Mouse (Mus musculus) liver, embryonic 14.5 days (tissue): Measurements from ENCODE around the gene Pptc7. TPM values are rescaled to one million over a fixed set of nuclear protein-coding genes. Genes with fewer than 3 reads are reported as not detected.

Source experiments
- ATAC-seq: fragments of 200-750 bp; cut with Nextera tagmentation; 2 replicates; pipeline ENCODE4 v1.8.0; 2017; ENCODE audit warnings: moderate number of reproducible peaks, mild to moderate bottlenecking, moderate library complexity; ENCODE audit not compliant: insufficient read depth
- DNase-seq, 3 experiments: peaks; one replicate each; pipeline ENCODE4 v3.0.0-alpha.2; 2012 to 2013; ENCODE audit warnings: low read depth in 3 of 3, low spot score in 3 of 3
- H3K27ac ChIP-seq: fragments of 300-500 bp; sonication (generic); 2 replicates; pipeline ENCODE4 v1.5.1; 2014; ENCODE audit warnings: moderate library complexity, mild to moderate bottlenecking, control low read depth, inconsistent platforms
- H3K27me3 ChIP-seq: fragments of 300-500 bp; sonication (generic); 2 replicates; pipeline ENCODE4 v1.6.1; 2014; ENCODE audit warnings: mild to moderate bottlenecking, low read length, moderate library complexity; ENCODE audit not compliant: control insufficient read depth, insufficient read depth
- H3K36me3 ChIP-seq: fragments of 300-500 bp; sonication (generic); replicated peaks from 2 replicates; pipeline ENCODE4 v1.6.1; 2014; ENCODE audit warnings: low read depth; ENCODE audit not compliant: control insufficient read depth, insufficient read depth
- H3K4me1 ChIP-seq, 2 experiments: fragments of 200-500 bp in 1 of 2; fragments of 300-500 bp in 1 of 2; sonication (generic) in 1 of 2; replicated peaks; 2 replicates each; pipeline ENCODE4 v1.6.1; 2012 to 2014; ENCODE audit warnings: antibody characterized with exemption in 1 of 2, inconsistent platforms in 1 of 2, low read length in 1 of 2; ENCODE audit not compliant: control insufficient read depth in 2 of 2, insufficient read depth in 2 of 2
- H3K4me2 ChIP-seq: fragments of 300-500 bp; sonication (generic); 2 replicates; pipeline ENCODE4 v1.6.1; 2014; ENCODE audit warnings: low read depth, mild to moderate bottlenecking, control low read depth, moderate library complexity
- H3K4me3 ChIP-seq, 2 experiments: fragments of 200-500 bp in 1 of 2; fragments of 300-500 bp in 1 of 2; sonication (generic) in 1 of 2; 2 replicates each; pipeline ENCODE4 v1.5.1; 2012 to 2014; ENCODE audit warnings: low read depth in 2 of 2, low read length in 2 of 2, mild to moderate bottlenecking in 2 of 2, control low read depth in 1 of 2, inconsistent platforms in 1 of 2, moderate library complexity in 1 of 2; ENCODE audit not compliant: insufficient read depth in 1 of 2
- H3K9ac ChIP-seq: fragments of 300-500 bp; sonication (generic); replicated peaks from 2 replicates; pipeline ENCODE4 v1.6.1; 2014; ENCODE audit warnings: mild to moderate bottlenecking, control low read depth, moderate library complexity
- H3K9me3 ChIP-seq: fragments of 300-500 bp; sonication (generic); 2 replicates; pipeline ENCODE4 v1.6.1; 2016; ENCODE audit warnings: low read length, mixed read lengths; ENCODE audit not compliant: control insufficient read depth
- CTCF ChIP-seq: IDR thresholded peaks from 2 replicates; pipeline ENCODE4 v1.5.1; 2016; ENCODE audit warnings: antibody characterized with exemption, low read depth, control low read depth
- EP300 ChIP-seq: IDR thresholded peaks from 2 replicates; pipeline ENCODE4 v1.6.1; 2016; ENCODE audit warnings: antibody characterized with exemption, low read depth
- WGBS: fragments of 180-500 bp; shearing (Covaris S2); extraction: QIAGEN DNeasy Blood & Tissue Kit; methylation state at CpG from one replicate; pipeline ENCODE4 v1.1.7; 2014; ENCODE audit not compliant: insufficient replicate concordance; 5-methylcytosine and 5-hydroxymethylcytosine counted together
- polyA plus RNA-seq, 2 experiments: library from polyadenylated mRNA; depleted of rRNA in 1 of 2; stranded (reverse) in 1 of 2; unstranded in 1 of 2; fragments of >200 nt; fragmentation: Nextera tagmentation in 1 of 2; extraction: Ambion mirVana in 1 of 2; gene quantifications; 2 replicates each; pipeline versions ENCODE4 v1.2.1 to v1.2.3; 2012 to 2014

Pptc7 gene
- polyA plus RNA-seq, 2 experiments: 2.7 to 3.5 TPM

GRCm38 (mm10) chr5:122279799-122280421 lies 4.3 kb upstream of the Pptc7 start:
- H3K4me3 ChIP-seq: no peak overlapping the region
- H3K9ac ChIP-seq: no peak overlapping the region
- H3K27ac ChIP-seq: no peak overlapping the region
- no peaks in the 10 kb centered on the region; the same call in 1 of the 2 replicates for H3K27me3 ChIP-seq
- H3K9me3 ChIP-seq: no peaks in the 10 kb centered on the region
- no peak overlapping the region for H3K4me2 ChIP-seq
- DNase-seq (no peak), ATAC-seq (no peak)
- TF ChIP-seq CTCF: no peak
- no peak for TF ChIP-seq EP300
- H3K4me1 ChIP-seq: peaks cover 7 to 22% of the 10 kb centered on the region in 2 experiments
- H3K36me3 ChIP-seq: no peaks in the 10 kb centered on the region
- WGBS: 50% methylated on average over 12 of the region's 12 CpGs

GRCm38 (mm10) chr5:122280422-122280826 lies 3.7 kb upstream of the Pptc7 start:
- H3K4me2 ChIP-seq: peak overlapping the region; percentile 5; the same call in 1 of the 2 replicates
- H3K9me3 ChIP-seq: no peaks in the 10 kb centered on the region
- H3K27me3 ChIP-seq: no peaks in the 10 kb centered on the region; the same call in 1 of the 2 replicates
- H3K36me3 ChIP-seq: no peaks in the 10 kb centered on the region
- ATAC-seq (no peak), DNase-seq (no peak)
- 46% methylated on average over 6 of the region's 6 CpGs for WGBS
- no peak overlapping the region for H3K27ac ChIP-seq
- TF ChIP-seq EP300: no peak
- no peak for TF ChIP-seq CTCF
- peaks cover 10 to 19% of the 10 kb centered on the region in 2 experiments for H3K4me1 ChIP-seq
- no peak overlapping the region for H3K4me3 ChIP-seq
- no peak overlapping the region for H3K9ac ChIP-seq

GRCm38 (mm10) chr5:122280827-122281462 lies 3.2 kb upstream of the Pptc7 start:
- Histone ChIP-seq H3K4me3 (no peak overlapping the region), H3K9ac (no peak overlapping the region), H3K4me2 (peak overlapping the region; percentile 5; the same call in 1 of the 2 replicates), H3K27me3 (no peaks in the 10 kb centered on the region; the same call in 1 of the 2 replicates), H3K27ac (no peak overlapping the region), H3K9me3 (no peaks in the 10 kb centered on the region), H3K4me1 (peaks cover 15 to 23% of the 10 kb centered on the region in 2 experiments), H3K36me3 (no peaks in the 10 kb centered on the region)
- TF ChIP-seq CTCF (no peak), EP300 (no peak)
- 38% methylated on average over 19 of the region's 19 CpGs for WGBS
- ATAC-seq (no peak), DNase-seq (no peak)

GRCm38 (mm10) chr5:122283828-122284182 lies 360 bp upstream of the Pptc7 start:
- Histone ChIP-seq H3K4me3 (peak overlapping the region in 1 of 2 experiments; percentile 63; a peak in 2 of 4 replicates), H3K27me3 (no peaks in the 10 kb centered on the region; the same call in 1 of the 2 replicates), H3K4me2 (peak overlapping the region; percentile 62), H3K36me3 (no peaks in the 10 kb centered on the region; the same call in 1 of the 2 replicates), H3K9me3 (no peaks in the 10 kb centered on the region), H3K27ac (no peak overlapping the region), H3K4me1 (peaks cover 18 to 29% of the 10 kb centered on the region in 2 experiments), H3K9ac (peak overlapping the region; percentile 23; the same call in 1 of the 2 replicates)
- DNase-seq (no peak), ATAC-seq (no peak)
- no peak for TF ChIP-seq EP300
- TF ChIP-seq CTCF: no peak
- 12% methylated on average over 2 of the region's 2 CpGs for whole genome bisulfite sequencing

DNA sequence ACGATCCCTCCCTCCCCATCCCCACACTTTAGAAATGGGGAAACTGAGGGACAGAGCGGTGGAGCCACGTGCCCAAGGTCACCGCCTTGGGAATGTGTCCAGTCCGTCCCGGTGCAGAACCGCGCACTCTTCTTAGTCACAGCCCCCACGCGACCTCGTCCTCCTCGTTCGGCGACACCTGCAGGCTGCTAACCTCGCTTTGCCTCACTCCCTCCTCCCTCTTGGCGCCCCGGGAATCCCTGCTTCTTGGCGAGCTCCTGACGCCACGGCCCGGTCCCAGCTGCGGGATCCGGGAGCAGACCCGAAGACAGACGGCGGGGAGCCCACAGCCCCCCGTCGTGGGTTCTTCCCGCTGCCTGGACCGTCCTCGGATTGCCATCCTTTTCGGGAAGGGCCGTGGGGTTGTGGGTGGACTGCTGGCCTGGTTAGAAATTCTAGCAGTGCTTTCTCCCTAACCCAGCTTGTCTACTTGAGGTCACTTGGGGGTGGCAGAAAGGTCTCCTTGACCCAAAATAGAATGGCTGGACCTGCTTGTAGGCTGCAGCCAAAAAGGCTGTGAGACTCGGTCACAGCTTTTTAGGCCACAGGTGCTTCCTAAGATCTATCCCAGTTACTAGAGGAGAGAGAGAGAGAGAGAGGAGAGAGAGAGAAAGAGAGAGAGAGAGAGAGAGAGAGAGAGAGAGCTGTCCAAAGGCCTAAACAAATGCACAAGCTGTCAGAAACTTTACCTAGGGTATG lies 1.0 kb downstream of the Pptc7 start:
- H3K9me3 ChIP-seq: no peaks in the 10 kb centered on the region
- no peak overlapping the region for H3K27ac ChIP-seq
- no peak for DNase-seq
- peak overlapping the region; percentile 100 for H3K4me2 ChIP-seq
- peak; percentile 24; the same call in 1 of the 2 replicates for ATAC-seq
- H3K27me3 ChIP-seq: no peaks in the 10 kb centered on the region; the same call in 1 of the 2 replicates
- H3K9ac ChIP-seq: peak overlapping the region; percentile 66
- H3K4me3 ChIP-seq: peak overlapping the region; percentile 63 to 75
- no peaks in the 10 kb centered on the region; the same call in 1 of the 2 replicates for H3K36me3 ChIP-seq
- WGBS: under 1% methylated on average over 34 of the region's 34 CpGs
- TF ChIP-seq EP300 (no peak), CTCF (peak; percentile 52)
- peaks cover 18 to 27% of the 10 kb centered on the region in 2 experiments for H3K4me1 ChIP-seq
